Mouse (Mus musculus): ENCODE results near the gene Mill1. TPM values are rescaled to one million over a fixed set of nuclear protein-coding genes. Genes with fewer than 3 reads are reported as not detected.
"Not testable (repeated sequence)": the region's sequence is repeated elsewhere in the genome, so short reads cannot be mapped to it uniquely, and the experiment has no call there.

The Mill1 gene
- polyA plus RNA-seq (2016; fragmentation: Nextera tagmentation; extraction: Ambion mirVana) = not detected in 2 replicates

DNA sequence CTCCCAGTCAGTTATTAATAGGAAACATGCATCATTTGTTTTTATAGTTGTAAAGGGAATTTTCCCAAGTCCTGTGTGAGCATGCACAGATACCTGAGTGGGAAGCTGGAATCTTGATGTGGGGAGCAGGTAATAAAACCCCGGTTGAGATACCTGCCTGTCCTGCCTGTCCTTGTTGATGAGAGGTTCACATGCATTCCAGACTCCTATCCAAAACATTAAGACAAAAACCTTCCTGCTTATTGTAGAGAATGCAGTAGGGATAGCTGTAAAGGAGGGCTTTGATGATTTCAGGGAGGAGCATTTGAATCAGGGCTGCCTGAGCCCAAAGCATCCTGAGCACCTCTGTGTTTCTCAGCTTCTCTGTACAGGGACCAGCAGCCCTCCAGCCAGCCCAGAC, at the start of gene Mill1:
Gene Mill1 (plus strand): TSS at position 301 of the 400 bp plus-strand sequence.
- H3K9me3 ChIP-seq = 0 out of 2 replicates have a peak, but pooled peaks cover 22% of the 10 kb centered on the region
- H3K36me3 ChIP-seq = no peaks in the 10 kb centered on the region

DNA sequence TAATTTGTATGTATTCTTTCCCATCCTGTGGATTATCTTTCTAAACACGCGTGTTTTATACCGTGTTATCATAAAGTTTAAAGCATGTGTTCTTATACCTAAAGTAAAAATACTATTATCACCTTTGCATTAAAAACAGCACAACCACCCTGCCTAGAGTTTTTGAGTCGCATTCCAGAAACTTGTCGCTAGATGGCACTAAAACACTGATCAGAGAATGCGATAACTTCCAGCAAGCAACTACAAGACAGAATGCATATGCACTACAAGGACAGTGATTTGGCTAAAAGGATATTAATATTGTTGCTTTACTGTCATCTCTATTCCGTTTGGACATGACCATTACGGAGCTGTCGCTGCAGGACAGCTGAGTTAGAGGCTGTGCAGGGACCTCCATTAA, 34.2 kb upstream of the Mill1 start:
- Histone ChIP-seq H3K36me3 (no peaks in the 10 kb centered on the region), H3K9me3 (0 out of 2 replicates have a peak, but pooled peaks cover 9% of the 10 kb centered on the region), H3K27me3 (no peaks in the 10 kb centered on the region), H3K4me3 (replicated peaks) (no peak overlapping the region), H3K4me1 (replicated peaks) (no peaks in the 10 kb centered on the region), H3K9ac (replicated peaks) (no peak overlapping the region), H3K27ac (no peak overlapping the region), H3K4me2 (no peak overlapping the region)
- WGBS = 13% methylated on average over 9 of the region's 9 CpGs
- no peak for ATAC-seq (ENCODE audit: insufficient number of reproducible peaks, insufficient read depth, low FRiP score, low TSS enrichment, low read depth)

More for the DNA sequence above, at the start of gene Mill1:
- Histone ChIP-seq H3K4me1 (replicated peaks) (no peaks in the 10 kb centered on the region), H3K27ac (no peak within 1 kb of the TSS), H3K4me2 (no peak within 1 kb of the TSS), H3K27me3 (no peaks in the 10 kb centered on the region), H3K4me3 (replicated peaks) (no peak within 1 kb of the TSS), H3K9ac (replicated peaks) (no peak within 1 kb of the TSS)
- no peak for ATAC-seq (ENCODE audit: insufficient number of reproducible peaks, insufficient read depth, low FRiP score, low TSS enrichment, low read depth)
- WGBS = 66% methylated on average over 1 of the region's 1 CpGs

DNA sequence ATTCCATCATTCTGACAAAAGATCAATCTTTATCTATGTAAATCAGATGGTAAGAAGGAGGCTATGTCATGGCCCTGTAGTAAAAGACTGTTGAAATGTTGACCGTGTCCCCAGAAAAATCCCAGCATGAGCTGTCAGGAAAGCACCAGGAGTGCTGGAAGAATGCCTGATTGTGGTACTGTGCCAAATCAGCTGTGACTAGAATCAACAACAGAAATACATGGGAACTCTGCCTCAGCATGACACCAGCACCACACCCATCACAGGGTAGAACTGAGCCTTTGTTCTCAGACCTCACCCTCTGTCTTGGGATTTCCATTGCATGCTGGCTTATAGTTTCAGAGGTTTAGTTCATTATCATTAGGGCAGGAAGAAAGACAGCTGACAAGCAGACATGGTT, 30.4 kb upstream of the Mill1 start:
- WGBS = 73% methylated on average over 1 of the region's 1 CpGs
- H3K9me3 ChIP-seq = 0 out of 2 replicates have a peak, but pooled peaks cover 20% of the 10 kb centered on the region
- H3K27me3 ChIP-seq = no peaks in the 10 kb centered on the region
- no peak overlapping the region for H3K27ac ChIP-seq
- no peak overlapping the region for H3K4me3 ChIP-seq (replicated peaks)
- no peak for ATAC-seq (ENCODE audit: insufficient number of reproducible peaks, insufficient read depth, low FRiP score, low TSS enrichment, low read depth)
- H3K4me2 ChIP-seq = no peak overlapping the region
- no peaks in the 10 kb centered on the region for H3K4me1 ChIP-seq (replicated peaks)
- no peak overlapping the region for H3K9ac ChIP-seq (replicated peaks)
- no peaks in the 10 kb centered on the region for H3K36me3 ChIP-seq

DNA sequence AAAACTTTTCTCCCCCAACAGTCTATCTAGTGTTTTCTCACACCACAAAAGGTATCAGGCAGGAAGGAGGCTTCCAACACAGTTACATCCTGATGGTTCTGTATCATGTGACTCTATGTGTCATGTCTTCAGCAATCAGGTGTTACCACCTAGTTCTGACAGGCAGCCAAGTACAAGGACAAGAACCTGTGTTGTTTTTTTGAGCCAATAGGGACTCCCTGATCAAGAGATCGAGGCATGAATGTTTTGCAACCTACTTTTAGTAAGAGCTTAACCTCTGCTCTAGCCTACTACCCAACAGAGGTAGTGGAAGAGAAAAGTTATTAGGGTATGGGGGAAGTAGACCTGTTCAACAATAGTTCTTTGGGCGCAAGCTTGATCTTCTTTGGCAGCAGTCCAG, 6.6 kb upstream of the Mill1 start:
- no peak overlapping the region for H3K4me3 ChIP-seq (replicated peaks)
- ATAC-seq (ENCODE audit: insufficient number of reproducible peaks, insufficient read depth, low FRiP score, low TSS enrichment, low read depth) = no peak
- no peak overlapping the region for H3K27ac ChIP-seq
- no peaks in the 10 kb centered on the region for H3K27me3 ChIP-seq
- H3K9me3 ChIP-seq = peaks cover 20% of the 10 kb centered on the region; the same call in 1 of the 2 replicates
- no peaks in the 10 kb centered on the region for H3K4me1 ChIP-seq (replicated peaks)
- 69% methylated on average over 2 of the region's 2 CpGs for WGBS
- H3K9ac ChIP-seq (replicated peaks) = no peak overlapping the region
- no peak overlapping the region for H3K4me2 ChIP-seq
- no peaks in the 10 kb centered on the region for H3K36me3 ChIP-seq

DNA sequence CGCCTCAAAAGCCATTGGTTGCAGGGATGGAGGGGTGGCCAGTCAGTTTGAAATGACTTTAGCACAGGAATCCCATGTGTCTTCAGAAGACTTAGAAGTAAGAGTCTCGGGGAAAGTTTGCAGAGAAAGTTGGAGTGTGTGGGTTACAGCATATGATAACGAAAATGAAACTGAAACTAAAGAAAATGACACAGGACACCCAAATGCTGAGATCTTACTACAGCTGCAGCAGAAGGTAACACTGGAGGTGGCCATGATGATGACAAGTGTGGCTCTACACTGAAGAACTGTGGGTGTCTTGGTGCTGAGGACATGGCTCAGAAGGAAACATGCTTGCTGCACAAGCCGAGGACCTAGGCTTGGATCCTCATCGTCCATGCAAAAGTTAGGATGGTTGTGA, 3.9 kb upstream of the Mill1 start:
- 79% methylated on average over 5 of the region's 5 CpGs for whole genome bisulfite sequencing
- peaks cover 20% of the 10 kb centered on the region; the same call in 1 of the 2 replicates for H3K9me3 ChIP-seq
- H3K4me2 ChIP-seq = no peak overlapping the region
- H3K9ac ChIP-seq (replicated peaks) = no peak overlapping the region
- no peaks in the 10 kb centered on the region for H3K36me3 ChIP-seq
- H3K27ac ChIP-seq = no peak overlapping the region
- H3K4me1 ChIP-seq (replicated peaks) = no peaks in the 10 kb centered on the region
- no peak overlapping the region for H3K4me3 ChIP-seq (replicated peaks)
- no peak for ATAC-seq (ENCODE audit: insufficient number of reproducible peaks, insufficient read depth, low FRiP score, low TSS enrichment, low read depth)
- H3K27me3 ChIP-seq = no peaks in the 10 kb centered on the region

DNA sequence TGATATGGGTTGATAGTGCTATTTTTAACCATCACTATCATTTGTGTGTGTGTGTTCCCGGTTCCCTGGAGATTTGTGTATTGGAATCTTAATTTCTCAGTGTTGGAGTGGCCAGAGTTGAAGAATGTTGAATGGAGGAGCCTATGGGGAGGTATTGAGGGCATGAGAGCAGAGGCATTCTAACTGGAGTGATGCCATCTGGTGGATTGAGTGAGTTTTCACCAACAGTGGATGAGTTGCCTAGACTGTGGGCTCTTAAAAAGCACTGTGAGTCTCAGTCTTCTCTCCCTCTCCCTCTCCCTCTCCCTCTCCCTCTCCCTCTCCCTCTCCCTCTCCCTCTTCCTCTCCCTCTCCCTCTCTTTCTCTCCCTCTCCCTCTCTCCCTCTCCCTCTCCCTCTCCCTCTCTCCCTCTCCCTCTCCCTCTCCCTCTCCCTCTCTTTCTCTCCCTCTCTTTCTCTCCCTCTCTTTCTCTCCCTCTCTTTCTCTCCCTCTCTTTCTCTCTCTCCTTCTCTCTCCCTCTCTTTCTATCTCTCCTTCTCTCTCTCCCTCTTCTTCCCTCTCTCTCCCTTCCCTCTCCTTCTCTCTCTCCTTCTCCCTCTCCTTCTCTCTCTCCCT, 1.1 kb upstream of the Mill1 start:
- 0 out of 2 replicates have a peak, but pooled peaks cover 17% of the 10 kb centered on the region for H3K9me3 ChIP-seq
- not testable (repeated sequence) for ATAC-seq (ENCODE audit: insufficient number of reproducible peaks, insufficient read depth, low FRiP score, low TSS enrichment, low read depth); H3K4me3 ChIP-seq (replicated peaks); H3K36me3 ChIP-seq; H3K4me1 ChIP-seq (replicated peaks); H3K4me2 ChIP-seq; H3K9ac ChIP-seq (replicated peaks); H3K27me3 ChIP-seq; H3K27ac ChIP-seq
- WGBS = 45% methylated on average over 1 of the region's 1 CpGs

DNA sequence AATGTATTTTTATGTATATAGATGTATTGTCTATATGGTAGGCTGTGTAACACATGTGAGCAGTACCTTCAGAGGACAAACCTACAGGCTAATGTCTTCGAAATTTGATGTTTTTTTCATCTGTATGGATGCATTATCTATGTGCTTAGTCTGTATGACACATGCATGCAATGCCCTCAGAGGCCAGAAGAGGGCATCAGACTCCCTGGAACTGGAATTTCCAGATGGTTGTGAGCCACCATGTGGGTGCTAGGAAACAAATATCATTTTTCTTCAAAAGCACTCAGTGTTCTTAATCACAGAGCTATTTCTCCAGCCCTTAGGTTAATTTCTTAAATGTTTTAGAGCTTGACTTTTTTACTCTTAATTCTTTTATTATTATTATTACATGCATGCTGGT, 15.1 kb downstream of the Mill1 start:
- Histone ChIP-seq H3K27ac (no peak overlapping the region), H3K4me3 (replicated peaks) (no peak overlapping the region), H3K9ac (replicated peaks) (no peak overlapping the region), H3K4me1 (replicated peaks) (no peaks in the 10 kb centered on the region), H3K36me3 (no peaks in the 10 kb centered on the region), H3K9me3 (peaks cover 58% of the 10 kb centered on the region), H3K4me2 (no peak overlapping the region), H3K27me3 (no peaks in the 10 kb centered on the region)
- no peak for ATAC-seq (ENCODE audit: insufficient number of reproducible peaks, insufficient read depth, low FRiP score, low TSS enrichment, low read depth)
- WGBS = 38% methylated on average over 1 of the region's 1 CpGs

DNA sequence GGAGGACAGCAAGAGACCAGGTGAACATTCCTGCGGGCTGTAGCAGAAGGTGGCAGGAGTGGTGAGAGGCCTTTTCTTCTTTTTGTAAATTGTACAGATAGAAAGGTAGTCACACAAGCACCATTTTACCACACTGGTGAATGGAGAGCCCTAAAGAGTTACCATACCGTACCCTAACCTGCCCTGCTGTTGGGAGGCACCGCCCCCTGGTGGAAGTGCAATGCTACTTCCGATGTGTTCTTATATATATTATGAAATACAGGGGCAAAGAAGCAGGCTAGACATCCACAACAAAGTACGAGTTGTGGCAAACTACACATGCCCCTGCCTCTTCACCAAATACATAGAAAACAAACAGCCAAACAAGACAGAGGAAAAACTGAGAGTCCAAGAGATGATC, 19.9 kb downstream of the Mill1 start:
- Histone ChIP-seq H3K4me3 (replicated peaks) (no peak overlapping the region), H3K9me3 (peaks cover 47% of the 10 kb centered on the region), H3K9ac (replicated peaks) (no peak overlapping the region), H3K27ac (no peak overlapping the region), H3K36me3 (no peaks in the 10 kb centered on the region), H3K4me2 (no peak overlapping the region), H3K27me3 (no peaks in the 10 kb centered on the region), H3K4me1 (replicated peaks) (no peaks in the 10 kb centered on the region)
- 57% methylated on average over 5 of the region's 5 CpGs for WGBS
- ATAC-seq (ENCODE audit: insufficient number of reproducible peaks, insufficient read depth, low FRiP score, low TSS enrichment, low read depth) = no peak

Other genes with a start within 250 kb of the Mill1 start
- gene Ceacam13, start 235.5 kb upstream of the Mill1 start, polyA plus RNA-seq (2016; fragmentation: Nextera tagmentation; extraction: Ambion mirVana) = not detected in 2 replicates
- not detected in 2 replicates for gene Ceacam12, start 179.4 kb upstream of the Mill1 start, polyA plus RNA-seq (2016; fragmentation: Nextera tagmentation; extraction: Ambion mirVana)
- not detected in 2 replicates for gene Igfl3, start 68.9 kb upstream of the Mill1 start, polyA plus RNA-seq (2016; fragmentation: Nextera tagmentation; extraction: Ambion mirVana)
- gene Psg18, start 109.7 kb downstream of the Mill1 start, polyA plus RNA-seq (2016; fragmentation: Nextera tagmentation; extraction: Ambion mirVana) = not detected in 2 replicates
- gene Psg28, start 186.7 kb downstream of the Mill1 start, polyA plus RNA-seq (2016; fragmentation: Nextera tagmentation; extraction: Ambion mirVana) = not detected in 2 replicates
- not detected in 2 replicates for gene Psg26, start 238.8 kb downstream of the Mill1 start, polyA plus RNA-seq (2016; fragmentation: Nextera tagmentation; extraction: Ambion mirVana)

Measured in limb, embryonic 12.5 days (tissue).